Mouse (Mus musculus) B cell, adult 2 months (primary cell): Measurements from ENCODE around the gene Slc27a2.
"Not testable (repeated sequence)": the region's sequence is repeated elsewhere in the genome, so short reads cannot be mapped to it uniquely, and the experiment has no call there.

Source experiments
- DNase-seq, 2 experiments: peaks; one replicate each; pipeline ENCODE4 v3.0.0; 2022

The Slc27a2 gene

GRCm38 (mm10) chr2:126606061-126606687 lies 54.0 kb downstream of the Slc27a2 start:
- peak in 1 of 2 experiments; percentile 26 for DNase-seq

GRCm38 (mm10) chr2:126606688-126607062 lies 54.5 kb downstream of the Slc27a2 start:
- no peak for DNase-seq

- no peak for DNase-seq
Measured at GRCm38 (mm10) chr2:126607553-126608203, 55.5 kb downstream of the Slc27a2 start.

DNA sequence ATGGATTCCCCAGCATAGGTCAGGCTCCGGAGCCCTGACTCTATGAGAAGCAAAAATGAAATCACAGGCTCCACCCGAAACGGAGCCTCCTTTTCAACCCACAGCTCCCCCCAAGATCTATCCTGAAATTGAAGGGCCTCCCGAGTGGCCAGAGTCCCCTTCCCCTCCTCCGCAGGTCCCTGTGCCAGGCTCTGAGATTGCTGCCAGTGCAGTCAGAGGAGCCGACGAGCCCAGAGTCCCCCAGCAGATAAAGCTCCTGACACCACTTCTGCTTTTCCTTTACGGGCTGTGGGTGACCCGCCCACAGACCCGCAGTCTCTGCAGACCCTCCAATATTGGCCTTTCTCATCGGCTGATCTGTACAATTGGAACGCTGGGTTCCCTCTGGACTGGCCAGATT lies 57.4 kb downstream of the Slc27a2 start:
- not testable (repeated sequence) for DNase-seq

- DNase-seq: no peak
Measured at GRCm38 (mm10) chr2:126615355-126615754, 63.1 kb downstream of the Slc27a2 start.

DNA sequence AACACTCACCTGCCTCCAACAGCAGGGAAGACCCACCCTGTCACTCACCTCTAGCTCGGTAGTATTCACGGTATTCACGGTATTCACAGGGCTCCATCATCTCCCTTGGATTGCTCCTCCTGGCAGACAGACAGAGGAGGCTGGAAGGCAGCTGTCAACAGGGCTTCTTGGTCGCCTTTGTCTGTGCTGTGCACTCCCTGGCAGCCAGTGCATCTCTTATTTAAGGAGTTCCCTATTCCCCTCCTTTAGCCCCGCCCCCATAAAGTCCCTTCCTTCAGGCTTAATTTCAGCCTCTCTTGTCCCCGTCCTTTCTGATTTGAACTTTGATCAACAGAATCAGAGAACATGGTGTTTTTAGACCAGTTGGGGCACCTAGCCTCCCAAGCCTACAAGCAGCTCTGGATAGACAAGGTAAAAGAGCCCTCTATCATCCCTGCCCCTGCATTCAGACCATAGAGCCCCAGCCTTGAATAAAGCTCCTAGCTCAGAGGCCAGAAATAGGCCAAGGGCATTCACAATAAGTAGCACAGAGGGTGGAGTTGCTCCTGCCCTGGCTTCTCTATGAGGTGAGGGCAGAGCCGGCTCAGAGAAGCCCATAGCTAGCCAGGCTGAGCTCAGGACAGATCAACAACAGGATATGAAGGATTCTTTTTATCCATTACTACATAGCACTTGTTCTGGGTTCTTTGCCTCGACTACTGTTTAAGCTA lies 66.4 kb downstream of the Slc27a2 start:
- no peak for DNase-seq

DNA sequence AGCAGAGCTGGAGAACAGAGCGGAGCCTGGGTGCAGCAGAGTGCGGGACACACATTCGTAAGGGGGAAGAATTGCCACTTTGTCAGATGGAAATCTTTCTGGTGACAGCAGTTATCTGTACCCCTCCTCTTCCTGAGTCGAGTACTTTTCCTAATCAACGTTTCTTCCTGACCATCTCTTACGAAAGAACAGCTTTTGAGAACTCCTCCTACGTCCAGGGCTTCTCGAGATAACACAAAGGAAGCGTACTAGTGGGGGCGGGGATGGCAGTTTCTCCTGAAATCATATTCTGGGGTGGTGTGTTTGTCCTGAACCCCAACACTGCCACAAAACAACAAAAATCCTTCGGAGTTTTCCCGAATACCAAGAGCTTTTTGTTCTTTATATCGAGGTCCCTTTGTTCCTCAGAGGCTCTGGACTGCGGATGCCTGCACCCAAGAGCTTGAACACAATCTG lies 67.1 kb downstream of the Slc27a2 start, which contains the start of gene Hdc:
Gene Hdc, minus strand, starts transcription at position 51 of the 456 bp plus-strand sequence.
- no peak for DNase-seq

GRCm38 (mm10) chr2:126622455-126622854 lies 70.2 kb downstream of the Slc27a2 start:
- DNase-seq: no peak

DNA sequence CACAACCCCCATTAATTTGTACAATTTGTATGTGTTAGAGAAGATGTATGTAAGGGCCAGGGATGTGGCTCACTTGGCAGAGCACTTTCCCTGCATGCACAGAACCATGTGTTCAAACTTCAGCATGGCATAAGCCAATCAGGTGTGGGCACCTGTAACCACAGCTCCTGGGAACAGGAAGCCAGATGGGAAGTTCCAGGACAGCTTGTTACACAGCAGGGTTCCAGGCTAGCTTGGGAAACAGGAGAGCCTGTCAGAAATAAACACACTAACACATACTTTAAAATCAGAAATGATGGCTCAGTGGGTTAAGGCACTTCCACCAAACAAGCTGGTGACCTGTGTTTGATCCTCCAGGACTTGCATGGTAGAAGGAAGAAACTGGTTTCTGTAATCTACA lies 70.9 kb downstream of the Slc27a2 start:
- no peak for DNase-seq

GRCm38 (mm10) chr2:126628455-126628995 lies 76.3 kb downstream of the Slc27a2 start:
- no peak for DNase-seq

DNA sequence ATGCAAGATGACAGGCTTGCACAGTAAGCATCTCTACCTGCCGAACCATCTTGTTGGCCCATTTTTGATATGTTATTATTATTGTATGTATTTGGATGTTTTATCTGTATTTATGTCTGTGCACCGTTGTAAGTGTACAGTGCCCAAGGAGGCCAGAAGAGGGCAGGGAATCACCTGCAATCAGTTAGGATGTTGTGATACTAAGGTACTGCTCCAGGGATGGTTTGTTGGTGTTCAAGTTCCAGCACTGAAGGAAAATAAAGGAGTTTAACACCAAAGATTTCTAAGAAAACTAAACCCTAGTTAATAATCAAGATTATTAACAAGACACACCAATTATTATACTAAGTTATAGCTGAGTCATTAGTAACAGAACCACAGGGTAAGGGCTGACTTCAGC lies 81.0 kb downstream of the Slc27a2 start:
- no peak for DNase-seq

GRCm38 (mm10) chr2:126635939-126636823 lies 84.0 kb downstream of the Slc27a2 start:
- peak in 1 of 2 experiments; percentile 36 for DNase-seq
